Mouse (Mus musculus): ENCODE measurements around the gene Taok1. TPM values are rescaled to one million over a fixed set of nuclear protein-coding genes. Genes with fewer than 3 reads are reported as not detected.

Taok1 gene
- polyA plus RNA-seq (2021; fragmentation: Nextera tagmentation) = 8.7 and 18.8 TPM in 2 replicates
- long read RNA-seq, experiment 1, full-length matches to known transcripts = 1 of 82 reads
- long read RNA-seq, experiment 1, partial matches to known transcripts = 24 of 82 reads
- long read RNA-seq, experiment 1, other reads (novel, unspliced or antisense) = 57 of 82 reads
- long read RNA-seq, experiment 2, partial matches to known transcripts = 6 of 47 reads
- long read RNA-seq, experiment 2, other reads (novel, unspliced or antisense) = 41 of 47 reads

GRCm38 (mm10) chr11:77607538-77608455 lies at the start of gene Taok1:
TSS of gene Taok1 (minus strand) at chr11:77607815.

GRCm38 (mm10) chr11:77519043-77519442 lies 88.6 kb downstream of the Taok1 start, which contains the start of gene Gm10392:
TSS of gene Gm10392 (minus strand) at chr11:77519198.

GRCm38 (mm10) chr11:77515637-77516552 lies 91.7 kb downstream of the Taok1 start, which contains the start of gene Trp53i13:
TSS of gene Trp53i13 (minus strand) at chr11:77515980.

GRCm38 (mm10) chr11:77514832-77515636 lies 92.6 kb downstream of the Taok1 start, which contains the start of gene Abhd15:
TSS of gene Abhd15 (plus strand) at chr11:77515121.

GRCm38 (mm10) chr11:77493512-77494343 lies 113.9 kb downstream of the Taok1 start, which contains the start of gene Git1:
TSS of gene Git1 (plus strand) at chr11:77493562.

GRCm38 (mm10) chr11:77489591-77490235 lies 117.9 kb downstream of the Taok1 start, which contains the start of gene Ankrd13b:
TSS of gene Ankrd13b (minus strand) at chr11:77489678.

Other genes with a start within 250 kb of the Taok1 start
- gene Coro6, start 145.4 kb downstream of the Taok1 start, polyA plus RNA-seq (2021; fragmentation: Nextera tagmentation) = 2.1 and 2.6 TPM in 2 replicates
- 4.7 and 5.5 TPM in 2 replicates for gene Ankrd13b, start 118.1 kb downstream of the Taok1 start, polyA plus RNA-seq (2021; fragmentation: Nextera tagmentation)
- 31.1 and 36.5 TPM in 2 replicates for gene Git1, start 114.3 kb downstream of the Taok1 start, polyA plus RNA-seq (2021; fragmentation: Nextera tagmentation)
- 1.4 and 1.5 TPM in 2 replicates for gene Abhd15, start 92.7 kb downstream of the Taok1 start, polyA plus RNA-seq (2021; fragmentation: Nextera tagmentation)
- gene Trp53i13, start 91.8 kb downstream of the Taok1 start, polyA plus RNA-seq (2021; fragmentation: Nextera tagmentation) = 12.3 and 13.9 TPM in 2 replicates
- not detected in 2 replicates for gene Gm10392, start 88.6 kb downstream of the Taok1 start, polyA plus RNA-seq (2021; fragmentation: Nextera tagmentation)
- 5.9 and 6.2 TPM in 2 replicates for gene Nufip2, start 78.3 kb upstream of the Taok1 start, polyA plus RNA-seq (2021; fragmentation: Nextera tagmentation)
- gene Cryba1, start 117.5 kb upstream of the Taok1 start, polyA plus RNA-seq (2021; fragmentation: Nextera tagmentation) = 0.26 TPM in 1 of 2 replicates, not detected in the other
- 18.8 and 20.7 TPM in 2 replicates for gene Myo18a, start 155.4 kb upstream of the Taok1 start, polyA plus RNA-seq (2021; fragmentation: Nextera tagmentation)
- gene Gm10277, start 179.9 kb upstream of the Taok1 start, polyA plus RNA-seq (2021; fragmentation: Nextera tagmentation) = 0.06 TPM in 1 of 2 replicates, not detected in the other